Mouse (Mus musculus): ENCODE data around the gene Agtpbp1.

- TF ChIP-seq CTCF (IDR thresholded peaks at IDR 0.05 in 2 of 3, conservative IDR thresholded peaks at IDR 0.05 in 1 of 3; ENCODE audit: control insufficient read depth in 1 of 3, insufficient read depth in 1 of 3, low read depth in 2 of 3, low read length in 3 of 3, poor library complexity in 1 of 3, severe bottlenecking in 1 of 3) (no peak), KAT2A (conservative IDR thresholded peaks at IDR 0.05; ENCODE audit: low read depth, low read length) (no peak), NELFE (IDR thresholded peaks at IDR 0.05; ENCODE audit: low read depth, low read length) (no peak), TCF12 (IDR thresholded peaks at IDR 0.05; ENCODE audit: low read depth, low read length) (no peak), RCOR1 (IDR thresholded peaks at IDR 0.05; ENCODE audit: low read depth, low read length) (no peak), RAD21 (IDR thresholded peaks at IDR 0.05; ENCODE audit: low read depth, low read length) (no peak), POLR2A (IDR thresholded peaks at IDR 0.05; ENCODE audit: control insufficient read depth in 1 of 2, insufficient read depth in 1 of 2, low read depth in 1 of 2, low read length in 2 of 2, poor library complexity in 1 of 2) (no peak), GATA1 (IDR thresholded peaks at IDR 0.05; ENCODE audit: low read depth, low read length) (no peak)
These were observed 76.4 kb downstream of the Agtpbp1 start for GRCm38 (mm10) chr13:59508584-59508983.
